Mouse (Mus musculus) spleen, adult 2 months (tissue): ENCODE data around the gene Zfp358. TPM values are rescaled to one million over a fixed set of nuclear protein-coding genes. Genes with fewer than 3 reads are reported as not detected.

Experiments
- DNase-seq, 2 experiments: peaks; one replicate each; pipeline versions ENCODE4 v3.0.0 to v3.0.0-alpha.2; 2012 to 2021; ENCODE audit warnings: low spot score in 2 of 2, low read depth in 1 of 2
- H3K27ac ChIP-seq: fragments of 200-500 bp; 2 replicates; pipeline ENCODE4 v1.5.1; 2012; ENCODE audit warnings: low read length, inconsistent platforms; ENCODE audit not compliant: insufficient read depth
- H3K27me3 ChIP-seq: fragments of 200-500 bp; 2 replicates; pipeline ENCODE4 v1.6.1; 2012; ENCODE audit warnings: mild to moderate bottlenecking, moderate library complexity, low read length, inconsistent platforms; ENCODE audit not compliant: control insufficient read depth, insufficient read depth
- H3K36me3 ChIP-seq: fragments of 200-500 bp; 2 replicates; pipeline ENCODE4 v1.6.1; 2012; ENCODE audit warnings: mild to moderate bottlenecking, low read length, inconsistent platforms; ENCODE audit not compliant: control insufficient read depth, insufficient read depth
- H3K4me1 ChIP-seq: fragments of 200-500 bp; 2 replicates; pipeline ENCODE4 v1.6.1; 2011; ENCODE audit warnings: inconsistent platforms; ENCODE audit not compliant: control insufficient read depth, insufficient read depth, insufficient read length
- H3K4me3 ChIP-seq: fragments of 200-500 bp; 2 replicates; pipeline ENCODE4 v1.5.1; 2011; ENCODE audit warnings: mild to moderate bottlenecking, inconsistent platforms; ENCODE audit not compliant: insufficient read depth, insufficient read length; ENCODE audit errors: extremely low read depth
- CTCF ChIP-seq: fragments of 200-500 bp; IDR thresholded peaks from 2 replicates; pipeline ENCODE4 v1.5.1; 2011; ENCODE audit warnings: mild to moderate bottlenecking, inconsistent platforms; ENCODE audit not compliant: insufficient read depth, insufficient read length, insufficient replicate concordance; ENCODE audit errors: extremely low read depth
- POLR2A ChIP-seq: fragments of 200-500 bp; IDR thresholded peaks from 2 replicates; pipeline ENCODE4 v1.6.1; 2011; ENCODE audit warnings: low read depth, low read length, inconsistent platforms
- WGBS: fragments of 180-500 bp; shearing (Covaris S2); methylation state at CpG from one replicate; pipeline ENCODE4 v1.1.7; 2018; 5-methylcytosine and 5-hydroxymethylcytosine counted together
- polyA plus RNA-seq: library from polyadenylated mRNA; depleted of rRNA; stranded (reverse); fragments of >200 nt; gene quantifications from 2 replicates; pipeline ENCODE4 v1.2.3, GENCODE M21; 2012

Zfp358 gene
- polyA plus RNA-seq, 1 experiment: 22.9 TPM

GRCm38 (mm10) chr8:3498583-3498982 is 5.6 kb downstream of the Zfp358 start:
- no peak overlapping the region for H3K4me3 ChIP-seq
- no peak for DNase-seq
- H3K36me3 ChIP-seq: no peaks in the 10 kb centered on the region; the same call in 1 of the 2 replicates
- no peak overlapping the region for H3K27ac ChIP-seq
- 90% methylated on average over 3 of the region's 3 CpGs for WGBS
- TF ChIP-seq POLR2A (no peak), CTCF (no peak)
- H3K27me3 ChIP-seq: no peaks in the 10 kb centered on the region
- H3K4me1 ChIP-seq: 0 out of 2 replicates have a peak, but pooled peaks cover 2% of the 10 kb centered on the region

- TF ChIP-seq POLR2A (no peak), CTCF (no peak)
- 3% methylated on average over 8 of the region's 8 CpGs for WGBS
- H3K36me3 ChIP-seq: no peaks in the 10 kb centered on the region; the same call in 1 of the 2 replicates
- H3K27me3 ChIP-seq: no peaks in the 10 kb centered on the region
- peak overlapping the region; percentile 58 for H3K27ac ChIP-seq
- DNase-seq: no peak
- H3K4me3 ChIP-seq: peak overlapping the region; percentile 73
- H3K4me1 ChIP-seq: no peaks in the 10 kb centered on the region
Measured at GRCm38 (mm10) chr8:3499751-3500150, 6.8 kb downstream of the Zfp358 start.

- Histone ChIP-seq H3K27ac (peak within 1 kb of the TSS; percentile 58), H3K4me1 (no peaks in the 10 kb centered on the region), H3K27me3 (no peaks in the 10 kb centered on the region), H3K36me3 (no peaks in the 10 kb centered on the region; the same call in 1 of the 2 replicates), H3K4me3 (peak within 1 kb of the TSS; percentile 73)
- peak; percentile 89 to 97 for DNase-seq
- under 1% methylated on average over 70 of the region's 70 CpGs for WGBS
- TF ChIP-seq CTCF: no peak
- peak; percentile 11; the same call in 1 of the 2 replicates for TF ChIP-seq POLR2A
Measured at GRCm38 (mm10) chr8:3500235-3501090, 7.5 kb downstream of the Zfp358 start, which contains the start of gene Mcoln1. TSS of gene Mcoln1 (plus strand) at chr8:3500457.

- H3K36me3 ChIP-seq: peaks cover 12% of the 10 kb centered on the region
- 60% methylated on average over 4 of the region's 4 CpGs for WGBS
- H3K27me3 ChIP-seq: no peaks in the 10 kb centered on the region
- no peaks in the 10 kb centered on the region for H3K4me1 ChIP-seq
- H3K4me3 ChIP-seq: no peak overlapping the region
- TF ChIP-seq POLR2A (no peak), CTCF (no peak)
- DNase-seq: no peak
- no peak overlapping the region for H3K27ac ChIP-seq
Measured at GRCm38 (mm10) chr8:3502217-3502616, 9.3 kb downstream of the Zfp358 start.

- no peak for TF ChIP-seq POLR2A
- Histone ChIP-seq H3K36me3 (peaks cover 23% of the 10 kb centered on the region), H3K4me3 (no peak overlapping the region), H3K27ac (no peak overlapping the region), H3K27me3 (no peaks in the 10 kb centered on the region), H3K4me1 (no peaks in the 10 kb centered on the region)
- WGBS: 91% methylated on average over 6 of the region's 6 CpGs
- no peak for DNase-seq
Measured at GRCm38 (mm10) chr8:3507979-3508754, 15.2 kb downstream of the Zfp358 start.

- peaks cover 3% of the 10 kb centered on the region for H3K36me3 ChIP-seq
- H3K4me1 ChIP-seq: no peaks in the 10 kb centered on the region; the same call in 1 of the 2 replicates
- TF ChIP-seq CTCF: no peak
- no peak; the same call in 1 of the 2 replicates for TF ChIP-seq POLR2A
- no peak overlapping the region for H3K27ac ChIP-seq
- H3K4me3 ChIP-seq: no peak overlapping the region
- 44% methylated on average over 13 of the region's 13 CpGs for WGBS
- no peaks in the 10 kb centered on the region for H3K27me3 ChIP-seq
- no peak for DNase-seq
Measured at GRCm38 (mm10) chr8:3514681-3515247, 21.8 kb downstream of the Zfp358 start.
